Mouse (Mus musculus) heart, adult 2 months (tissue): ENCODE data around the gene Thsd4. TPM values are rescaled to one million over a fixed set of nuclear protein-coding genes. Genes with fewer than 3 reads are reported as not detected.

Source experiments
- DNase-seq, 2 experiments: peaks; one replicate each; pipeline ENCODE4 v3.0.0; 2021
- H3K27ac ChIP-seq: fragments of 200-600 bp; 2 replicates; pipeline ENCODE4 v1.8.1; 2022
- H3K27me3 ChIP-seq: fragments of 200-500 bp; 2 replicates; pipeline ENCODE4 v1.6.1; 2012; ENCODE audit warnings: mild to moderate bottlenecking, low read length, inconsistent platforms, mixed read lengths; ENCODE audit not compliant: control insufficient read depth, insufficient read depth
- H3K36me3 ChIP-seq: fragments of 200-500 bp; 2 replicates; pipeline ENCODE4 v1.6.1; 2012; ENCODE audit warnings: low read length, inconsistent platforms; ENCODE audit not compliant: control insufficient read depth, insufficient read depth
- H3K4me1 ChIP-seq: fragments of 200-500 bp; 2 replicates; pipeline ENCODE4 v1.6.1; 2011; ENCODE audit warnings: low read length; ENCODE audit not compliant: control insufficient read depth, insufficient read depth
- H3K4me3 ChIP-seq: fragments of 200-600 bp; 2 replicates; pipeline ENCODE4 v1.8.1; 2022
- H3K79me2 ChIP-seq: fragments of 200-500 bp; replicated peaks from 2 replicates; pipeline ENCODE4 v1.6.1; 2012; ENCODE audit warnings: mild to moderate bottlenecking, inconsistent platforms, low read length, moderate library complexity, mixed read lengths; ENCODE audit not compliant: control insufficient read depth, insufficient read depth
- H3K9ac ChIP-seq: fragments of 200-500 bp; 2 replicates; pipeline ENCODE4 v1.6.1; 2012; ENCODE audit warnings: low read depth, mild to moderate bottlenecking, control low read depth, inconsistent platforms, low read length, mixed read lengths
- CTCF ChIP-seq: fragments of 200-600 bp; IDR thresholded peaks from 2 replicates; pipeline ENCODE4 v1.8.1; 2022; ENCODE audit warnings: antibody characterized with exemption, mild to moderate bottlenecking, moderate library complexity
- EP300 ChIP-seq: fragments of 200-500 bp; IDR thresholded peaks from 2 replicates; pipeline ENCODE4 v1.6.1; 2011; ENCODE audit warnings: low read depth, low read length, control low read depth; ENCODE audit not compliant: insufficient read depth
- POLR2A ChIP-seq: fragments of 200-500 bp; IDR thresholded peaks from 2 replicates; pipeline ENCODE4 v1.6.1; 2011; ENCODE audit warnings: mild to moderate bottlenecking, low read depth, low read length, control low read depth; ENCODE audit not compliant: insufficient read depth
- WGBS: fragments of 180-500 bp; shearing (Covaris S2); methylation state at CpG from one replicate; pipeline ENCODE4 v1.1.7; 2018; 5-methylcytosine and 5-hydroxymethylcytosine counted together
- intact Hi-C: fragments of 180-260 bp; cut with DNase I; formaldehyde crosslinking; loops from one replicate; pipeline ENCODE4 v1.15.1; 2025
- polyA plus RNA-seq: library from polyadenylated mRNA; depleted of rRNA; stranded (reverse); fragments of >200 nt; gene quantifications from 2 replicates; pipeline ENCODE4 v1.2.3, GENCODE M21; 2012
- total RNA-seq, 2 experiments: library from RNA; stranded (reverse); gene quantifications; 2 replicates each; pipeline ENCODE4 v1.2.3; 2021

The Thsd4 gene
- total and polyA plus RNA-seq, 3 experiments = 3.5 to 5.2 (median 4.3) TPM

DNA sequence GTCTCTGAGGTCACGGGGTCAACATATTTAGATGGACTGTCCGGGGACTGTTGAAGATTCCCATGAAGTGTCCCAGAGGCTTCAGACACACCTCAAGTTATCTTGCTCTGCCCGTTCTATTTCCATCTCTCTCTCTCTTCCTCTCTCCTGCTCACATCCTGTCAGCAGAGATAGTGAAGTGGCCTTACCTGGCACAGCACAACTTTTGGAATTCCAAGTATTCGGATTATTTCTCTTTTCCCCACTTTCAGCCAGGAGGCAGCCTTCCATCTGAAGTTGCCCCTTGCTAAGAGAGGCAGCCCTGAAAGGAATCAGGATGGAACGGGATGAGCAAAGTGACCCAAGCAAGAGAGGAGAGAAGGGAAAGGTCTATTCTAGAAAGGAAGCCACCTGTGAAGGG is 4.3 kb upstream of the Thsd4 start:
- no peak overlapping the region for H3K9ac ChIP-seq
- H3K36me3 ChIP-seq = no peaks in the 10 kb centered on the region
- DNase-seq = no peak
- no peaks in the 10 kb centered on the region for H3K27me3 ChIP-seq
- intact Hi-C loops = no loop called here
- no peaks in the 10 kb centered on the region for H3K79me2 ChIP-seq
- H3K27ac ChIP-seq = peak overlapping the region; percentile 9; the same call in 1 of the 2 replicates
- 42% methylated on average over 5 of the region's 5 CpGs for WGBS
- H3K4me3 ChIP-seq = no peak overlapping the region
- peaks cover 13% of the 10 kb centered on the region for H3K4me1 ChIP-seq
- TF ChIP-seq EP300 (no peak), CTCF (no peak), POLR2A (no peak)

DNA sequence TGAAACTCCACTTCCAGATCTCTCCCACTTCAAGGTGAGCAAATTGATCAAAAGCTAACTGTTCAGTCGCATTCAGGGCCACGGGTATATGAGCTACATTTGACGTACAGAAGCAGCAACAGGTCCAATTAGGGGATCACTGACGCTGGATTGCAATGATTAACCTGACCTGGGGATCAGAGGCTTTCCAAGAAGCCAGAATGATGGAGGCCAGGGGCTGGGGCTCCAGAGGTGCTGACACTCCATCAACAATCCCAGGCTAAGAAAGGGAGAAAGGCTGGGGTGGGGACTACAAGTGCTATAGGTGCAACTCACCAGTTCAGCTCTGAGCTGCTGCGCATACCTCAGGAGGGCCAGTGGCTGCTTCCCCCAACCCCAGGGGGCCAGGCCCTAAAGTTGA is 703 bp downstream of the Thsd4 start:
- Histone ChIP-seq H3K4me1 (peaks cover 3% of the 10 kb centered on the region; the same call in 1 of the 2 replicates), H3K9ac (0 out of 2 replicates have a peak overlapping the region, but pooled peaks have one; percentile 23), H3K4me3 (peak overlapping the region; percentile 59), H3K27me3 (no peaks in the 10 kb centered on the region), H3K36me3 (no peaks in the 10 kb centered on the region), H3K27ac (no peak overlapping the region), H3K79me2 (no peaks in the 10 kb centered on the region)
- TF ChIP-seq EP300 (no peak), POLR2A (no peak), CTCF (no peak)
- no peak for DNase-seq
- 73% methylated on average over 5 of the region's 5 CpGs for WGBS
- intact Hi-C loops = no loop called here

DNA sequence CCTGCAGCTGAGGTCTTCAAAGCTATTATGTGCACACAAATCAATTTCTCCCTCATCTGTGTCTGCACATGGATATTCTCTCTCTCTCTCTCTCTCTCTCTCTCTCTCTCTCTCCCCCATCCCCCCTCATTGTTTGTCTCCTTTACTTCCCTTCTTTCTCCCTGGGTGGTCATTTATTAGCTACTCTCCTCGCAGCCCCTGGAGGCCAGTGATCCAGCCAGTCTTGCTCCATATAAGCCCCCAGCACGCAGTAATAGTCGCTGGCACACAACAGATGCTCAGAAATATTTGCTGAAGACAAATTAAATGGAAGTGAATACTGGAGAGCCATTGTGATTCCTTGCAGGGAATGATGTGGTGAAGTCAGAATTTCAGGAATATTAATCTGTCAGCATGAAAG is 2.2 kb downstream of the Thsd4 start:
- Histone ChIP-seq H3K4me1 (peaks cover 1% of the 10 kb centered on the region; the same call in 1 of the 2 replicates), H3K27me3 (no peaks in the 10 kb centered on the region), H3K4me3 (no peak overlapping the region), H3K9ac (no peak overlapping the region), H3K79me2 (no peaks in the 10 kb centered on the region), H3K27ac (no peak overlapping the region), H3K36me3 (no peaks in the 10 kb centered on the region)
- intact Hi-C loops = loop anchor here (2.0 kb wide), 1 partner anchor 237 kb away; no protein-coding TSS in a partner anchor
- TF ChIP-seq EP300 = no peak
- 73% methylated on average over 3 of the region's 3 CpGs for WGBS
- no peak for DNase-seq

DNA sequence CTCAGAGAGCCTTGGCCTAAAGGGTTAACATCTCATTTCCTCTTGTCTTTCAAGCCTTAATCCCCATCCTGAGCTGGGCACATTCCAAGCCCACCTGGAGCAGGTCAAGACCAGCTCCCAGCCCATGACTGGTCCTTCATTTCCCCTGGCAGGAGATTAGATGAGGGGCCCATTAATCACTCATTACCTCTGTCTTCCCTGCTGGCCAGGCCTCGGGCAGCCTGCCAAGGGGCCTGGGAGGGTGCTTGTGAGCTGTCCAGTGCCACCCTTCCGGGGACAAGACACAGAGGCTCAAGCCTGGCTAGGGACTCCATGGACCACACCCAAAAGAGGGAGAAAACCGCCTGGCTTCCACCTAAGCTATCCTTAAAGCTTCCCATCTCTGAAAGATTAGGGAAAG is 3.6 kb downstream of the Thsd4 start:
- intact Hi-C loops = loop anchor here (2.0 kb wide), 1 partner anchor 235 kb away; no protein-coding TSS in a partner anchor
- 15% methylated on average over 3 of the region's 3 CpGs for WGBS
- TF ChIP-seq EP300 (no peak), POLR2A (no peak), CTCF (no peak)
- peak in 1 of 2 experiments; percentile 31 for DNase-seq
- H3K9ac ChIP-seq = no peak overlapping the region
- H3K27ac ChIP-seq = no peak overlapping the region
- peaks cover 1% of the 10 kb centered on the region; the same call in 1 of the 2 replicates for H3K4me1 ChIP-seq
- H3K79me2 ChIP-seq = no peaks in the 10 kb centered on the region
- no peak overlapping the region for H3K4me3 ChIP-seq
- no peaks in the 10 kb centered on the region for H3K27me3 ChIP-seq
- no peaks in the 10 kb centered on the region for H3K36me3 ChIP-seq

DNA sequence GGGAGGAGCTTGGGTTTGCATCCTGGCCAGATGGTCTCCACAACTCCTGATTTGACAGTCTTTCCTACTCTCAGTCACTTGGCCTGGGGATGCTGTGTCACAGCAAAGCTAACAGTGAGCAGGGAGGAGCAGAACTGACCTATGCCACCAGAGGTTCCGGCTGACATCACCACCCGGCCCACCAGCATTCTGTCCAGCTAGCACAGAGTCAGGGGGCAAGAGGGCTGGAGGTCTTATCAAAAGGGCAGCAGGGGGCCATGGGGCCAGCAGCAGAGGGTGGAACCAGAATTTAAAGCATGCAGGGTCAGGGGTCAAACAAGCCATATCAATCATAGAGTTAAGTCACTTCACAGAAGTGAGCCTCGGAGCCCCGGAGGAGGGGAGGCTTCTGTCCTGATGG is 4.7 kb downstream of the Thsd4 start:
- TF ChIP-seq EP300 (no peak), CTCF (no peak), POLR2A (no peak)
- Histone ChIP-seq H3K4me1 (peaks cover 1% of the 10 kb centered on the region; the same call in 1 of the 2 replicates), H3K4me3 (no peak overlapping the region), H3K27ac (no peak overlapping the region), H3K27me3 (no peaks in the 10 kb centered on the region), H3K79me2 (no peaks in the 10 kb centered on the region), H3K36me3 (no peaks in the 10 kb centered on the region), H3K9ac (no peak overlapping the region)
- no peak for DNase-seq
- WGBS = 62% methylated on average over 4 of the region's 4 CpGs
- intact Hi-C loops = no loop called here

DNA sequence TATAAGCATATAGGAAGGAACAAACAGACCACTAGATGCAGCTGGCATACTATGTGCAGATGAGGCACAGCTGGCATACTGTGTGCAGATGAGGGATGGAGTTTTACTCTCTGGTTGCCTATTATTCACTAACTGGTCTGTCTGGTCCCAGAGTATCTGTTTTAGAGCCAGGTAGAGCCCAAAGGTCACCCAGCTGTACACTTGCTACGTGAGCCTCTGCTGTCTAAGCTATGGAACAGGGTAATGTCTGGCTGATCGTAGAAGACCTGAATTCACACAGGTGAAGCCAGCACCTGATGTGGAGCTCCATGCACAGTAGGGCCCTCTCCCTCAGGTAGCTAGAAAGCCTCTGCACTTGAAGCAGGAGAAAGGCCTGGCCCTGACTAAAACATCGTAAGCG is 5.5 kb downstream of the Thsd4 start:
- WGBS = 71% methylated on average over 4 of the region's 4 CpGs
- Histone ChIP-seq H3K4me1 (peaks cover 1% of the 10 kb centered on the region; the same call in 1 of the 2 replicates), H3K27ac (no peak overlapping the region), H3K9ac (no peak overlapping the region), H3K36me3 (no peaks in the 10 kb centered on the region), H3K4me3 (no peak overlapping the region), H3K27me3 (no peaks in the 10 kb centered on the region), H3K79me2 (no peaks in the 10 kb centered on the region)
- TF ChIP-seq CTCF = no peak
- TF ChIP-seq EP300 = no peak
- no peak for TF ChIP-seq POLR2A
- intact Hi-C loops = no loop called here
- DNase-seq = no peak
